Mouse (Mus musculus): Measurements from ENCODE around the gene Vti1a.

- TF ChIP-seq POLR2A (IDR thresholded peaks at IDR 0.05; ENCODE audit: borderline replicate concordance, insufficient read depth, low read length) (no peak), CTCF (IDR thresholded peaks at IDR 0.05; ENCODE audit: borderline replicate concordance, insufficient read depth, low read depth, low read length) (no peak)
Measured at GRCm38 (mm10) chr19:55469301-55470051, 153.4 kb downstream of the Vti1a start.
